Mouse (Mus musculus) olfactory bulb, adult 2 months (tissue): ENCODE data around the gene Tppp2.

Experiments
- CTCF ChIP-seq: fragments of 200-500 bp; IDR thresholded peaks from 2 replicates; pipeline ENCODE4 v1.5.1; 2012; ENCODE audit warnings: low read depth, mild to moderate bottlenecking, low read length, moderate library complexity; ENCODE audit not compliant: insufficient read depth
- POLR2A ChIP-seq: fragments of 200-500 bp; IDR thresholded peaks from 2 replicates; pipeline ENCODE4 v1.6.1; 2012; ENCODE audit warnings: mild to moderate bottlenecking, low read depth, low read length, moderate library complexity; ENCODE audit not compliant: insufficient read depth

DNA sequence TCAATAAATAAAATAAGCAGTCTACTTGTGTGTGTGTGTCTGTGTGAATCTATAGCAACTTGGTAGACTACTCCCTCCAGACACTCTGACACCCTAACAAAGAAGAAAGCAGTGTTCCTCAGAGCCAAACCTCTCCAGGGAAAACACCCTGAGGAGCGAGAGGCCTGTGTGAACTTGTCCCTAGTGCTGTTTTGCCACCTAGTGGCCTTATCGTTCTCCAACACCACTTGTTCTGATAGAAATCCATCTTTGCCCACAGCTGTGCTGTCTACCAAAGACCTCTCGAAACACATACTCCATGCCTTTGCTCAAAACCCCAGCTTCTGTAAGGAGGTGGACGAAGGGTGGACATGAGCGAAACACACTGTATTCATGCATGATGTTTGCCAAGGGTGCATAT is 12.6 kb downstream of the Tppp2 start:
- TF ChIP-seq CTCF: no peak
- TF ChIP-seq POLR2A: no peak
